Mouse (Mus musculus) intestine, embryonic 16.5 days (tissue): ENCODE measurements at regions not wholly inside any gene's neighbourhood (a gene's known extent, or its start where the extent isn't known, plus 50 kb on each side); places are given as distances from the start of the nearest gene placed in this dataset.

Source experiments
- ATAC-seq: fragments of 200-750 bp; cut with Nextera tagmentation; 2 replicates; pipeline ENCODE4 v1.8.0; 2017; ENCODE audit warnings: moderate TSS enrichment, moderate library complexity
- H3K27ac ChIP-seq: fragments of 300-500 bp; sonication (generic); 2 replicates; pipeline ENCODE4 v1.5.1; 2014; ENCODE audit warnings: mild to moderate bottlenecking, low read length
- H3K27me3 ChIP-seq: fragments of 300-500 bp; sonication (generic); replicated peaks from 2 replicates; pipeline ENCODE4 v1.6.1; 2014; ENCODE audit warnings: low read length, control low read depth, mixed read lengths; ENCODE audit not compliant: control insufficient read depth, insufficient read depth
- H3K36me3 ChIP-seq: fragments of 300-500 bp; sonication (generic); 2 replicates; pipeline ENCODE4 v1.6.1; 2014; ENCODE audit warnings: low read length, control low read depth; ENCODE audit not compliant: control insufficient read depth, insufficient read depth
- H3K4me1 ChIP-seq: fragments of 300-500 bp; sonication (generic); 2 replicates; pipeline ENCODE4 v1.6.1; 2014; ENCODE audit warnings: low read length, control low read depth, mixed read lengths; ENCODE audit not compliant: control insufficient read depth, insufficient read depth
- H3K4me2 ChIP-seq: fragments of 300-500 bp; sonication (generic); 2 replicates; pipeline ENCODE4 v1.6.1; 2014; ENCODE audit warnings: low read depth, low read length, control low read depth
- H3K4me3 ChIP-seq: fragments of 300-500 bp; sonication (generic); 2 replicates; pipeline ENCODE4 v1.5.1; 2014; ENCODE audit warnings: mild to moderate bottlenecking, low read length
- H3K9ac ChIP-seq: fragments of 300-500 bp; sonication (generic); 2 replicates; pipeline ENCODE4 v1.6.1; 2014; ENCODE audit warnings: low read depth, low read length
- H3K9me3 ChIP-seq: fragments of 300-500 bp; sonication (generic); 2 replicates; pipeline ENCODE4 v1.6.1; 2016; ENCODE audit warnings: low read length, control low read depth; ENCODE audit not compliant: control insufficient read depth
- whole genome bisulfite sequencing: fragments of 180-500 bp; shearing (Covaris S2); extraction: QIAGEN DNeasy Blood & Tissue Kit; methylation state at CpG from one replicate; pipeline ENCODE4 v1.1.7; 2014; 5-methylcytosine and 5-hydroxymethylcytosine counted together

DNA sequence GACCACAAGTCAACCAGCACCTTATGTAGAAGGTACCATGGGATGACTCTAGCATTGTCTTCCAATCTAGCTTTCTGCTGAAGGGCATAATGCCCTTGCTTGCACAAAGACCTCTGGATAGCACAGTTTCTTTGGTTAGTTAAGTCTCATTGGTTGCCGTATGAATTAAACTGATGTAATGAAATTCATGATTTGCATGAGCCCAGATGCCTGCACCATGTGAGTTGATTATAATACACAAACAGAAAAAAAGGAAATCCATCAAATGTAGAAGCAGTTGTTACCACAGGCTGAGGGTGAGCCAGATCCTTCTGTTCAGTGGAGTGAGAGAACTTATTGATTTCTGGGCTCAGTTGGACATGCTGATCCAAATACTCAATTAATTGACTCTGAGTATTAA is 115.8 kb upstream of the Foxa2 start:
- WGBS: 88% methylated on average over 1 of the region's 1 CpGs
- no peak overlapping the region for H3K27ac ChIP-seq
- H3K9ac ChIP-seq: no peak overlapping the region
- ATAC-seq: no peak
- no peak overlapping the region for H3K4me2 ChIP-seq
- H3K9me3 ChIP-seq: no peaks in the 10 kb centered on the region
- no peak overlapping the region for H3K4me3 ChIP-seq
- H3K4me1 ChIP-seq: no peaks in the 10 kb centered on the region
- no peaks in the 10 kb centered on the region for H3K27me3 ChIP-seq
- H3K36me3 ChIP-seq: no peaks in the 10 kb centered on the region

DNA sequence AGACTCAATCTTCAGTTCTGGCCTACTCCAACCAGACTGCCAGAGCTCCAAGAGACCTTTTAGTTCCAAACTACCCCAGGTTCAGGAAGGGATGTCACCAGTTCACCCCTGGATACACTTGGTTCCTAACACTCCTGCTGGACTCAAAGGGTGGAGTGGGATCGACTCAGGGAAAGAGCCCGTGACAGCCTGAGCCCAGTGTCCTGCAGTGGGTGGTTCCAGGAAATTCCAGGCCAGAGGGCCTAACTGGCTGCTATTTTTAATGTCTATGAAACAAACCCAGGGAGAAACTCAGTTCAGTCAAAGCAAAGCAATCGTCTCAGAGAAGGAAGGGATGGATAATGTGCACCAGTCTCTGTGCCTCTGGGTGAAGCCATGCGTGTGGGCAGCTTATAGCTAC is 124.3 kb upstream of the Foxa2 start:
- H3K36me3 ChIP-seq: no peaks in the 10 kb centered on the region
- H3K9ac ChIP-seq: no peak overlapping the region
- no peaks in the 10 kb centered on the region for H3K4me1 ChIP-seq
- WGBS: 74% methylated on average over 4 of the region's 4 CpGs
- H3K9me3 ChIP-seq: no peaks in the 10 kb centered on the region
- peak overlapping the region; percentile 14; the same call in 1 of the 2 replicates for H3K27ac ChIP-seq
- no peak for ATAC-seq
- no peaks in the 10 kb centered on the region for H3K27me3 ChIP-seq
- H3K4me2 ChIP-seq: no peak overlapping the region
- H3K4me3 ChIP-seq: no peak overlapping the region

DNA sequence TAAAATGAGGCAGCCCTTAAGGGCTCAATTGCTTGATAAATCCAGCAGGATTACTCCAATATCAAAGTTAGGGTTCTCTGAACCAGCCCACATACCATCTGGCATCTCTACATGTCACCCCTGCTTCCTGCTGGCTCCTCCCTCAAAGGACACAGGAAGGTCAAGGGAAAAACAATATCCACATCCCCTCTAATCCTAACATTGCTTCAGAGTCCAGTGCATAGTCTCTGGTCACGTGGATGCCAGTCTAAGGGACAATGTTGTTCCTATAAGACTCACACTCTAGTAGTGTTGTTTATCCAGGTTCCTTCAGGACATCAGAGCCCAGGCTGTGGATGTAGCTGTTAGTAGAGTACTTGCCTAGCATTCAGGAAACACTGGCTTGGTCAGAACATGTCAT is 124.9 kb upstream of the Foxa2 start:
- WGBS: 38% methylated on average over 1 of the region's 1 CpGs
- ATAC-seq: no peak
- H3K9me3 ChIP-seq: no peaks in the 10 kb centered on the region
- H3K4me1 ChIP-seq: no peaks in the 10 kb centered on the region
- no peaks in the 10 kb centered on the region for H3K36me3 ChIP-seq
- H3K27me3 ChIP-seq: no peaks in the 10 kb centered on the region
- peak overlapping the region; percentile 14; the same call in 1 of the 2 replicates for H3K27ac ChIP-seq
- H3K4me2 ChIP-seq: no peak overlapping the region
- no peak overlapping the region for H3K9ac ChIP-seq
- no peak overlapping the region for H3K4me3 ChIP-seq

DNA sequence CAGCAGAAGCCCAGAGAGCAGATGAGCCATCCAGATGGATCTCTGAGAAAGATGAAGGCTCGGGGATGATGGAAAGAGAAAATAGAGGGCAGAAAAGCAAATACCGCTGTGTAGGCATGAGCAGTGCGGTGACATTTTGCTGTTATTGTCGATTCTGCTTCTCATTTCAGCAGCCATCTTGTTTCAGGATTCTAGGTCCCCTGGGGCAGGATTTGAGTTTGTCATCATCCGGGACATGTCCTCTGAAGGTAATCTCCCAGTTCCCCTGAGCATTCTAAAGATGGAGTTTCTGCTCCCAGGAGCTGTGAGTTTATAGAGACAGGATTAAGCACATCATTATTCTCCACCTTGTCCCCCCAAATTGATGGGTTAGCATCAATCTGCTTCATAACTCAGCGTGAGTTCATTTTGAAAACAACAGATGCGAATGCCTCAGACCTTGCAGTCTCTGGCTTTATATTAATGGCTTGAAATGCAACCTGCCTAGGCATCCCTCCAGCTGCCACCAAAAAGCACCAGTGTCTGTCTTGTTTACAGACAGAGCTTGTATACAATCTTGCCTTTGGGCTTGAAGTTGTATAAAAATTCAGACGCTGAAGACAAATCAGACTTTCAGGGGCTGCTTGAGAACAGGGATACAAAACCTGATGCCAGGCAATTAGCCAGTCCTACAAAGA is 128.6 kb upstream of the Foxa2 start:
- Histone ChIP-seq H3K36me3 (no peaks in the 10 kb centered on the region), H3K9me3 (no peaks in the 10 kb centered on the region), H3K4me3 (no peak overlapping the region), H3K27me3 (no peaks in the 10 kb centered on the region), H3K4me2 (no peak overlapping the region), H3K27ac (no peak overlapping the region), H3K9ac (no peak overlapping the region), H3K4me1 (no peaks in the 10 kb centered on the region)
- ATAC-seq: no peak
- 75% methylated on average over 8 of the region's 8 CpGs for WGBS

DNA sequence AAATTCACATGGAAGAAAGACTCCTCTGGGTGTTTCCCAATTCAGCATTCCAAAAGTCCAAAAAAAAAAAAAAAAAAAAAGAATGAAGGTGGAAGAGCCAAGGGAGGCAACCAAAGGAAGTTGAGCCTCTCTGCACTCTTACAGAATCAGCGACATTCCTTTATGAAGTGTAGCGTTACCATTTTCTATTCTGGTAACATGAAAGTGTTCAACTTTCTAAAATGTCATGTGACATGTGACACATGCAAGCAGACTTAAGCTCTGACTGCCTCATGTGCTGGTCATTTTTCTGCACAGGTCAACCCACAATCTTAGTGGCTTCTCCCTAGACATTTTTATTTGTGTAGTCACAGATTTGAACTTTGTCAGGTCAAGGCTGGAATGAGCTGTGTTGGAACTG is 133.5 kb upstream of the Foxa2 start:
- no peak overlapping the region for H3K9ac ChIP-seq
- WGBS: 89% methylated on average over 2 of the region's 2 CpGs
- no peak overlapping the region for H3K4me3 ChIP-seq
- H3K4me1 ChIP-seq: no peaks in the 10 kb centered on the region
- no peaks in the 10 kb centered on the region for H3K36me3 ChIP-seq
- no peaks in the 10 kb centered on the region for H3K27me3 ChIP-seq
- H3K27ac ChIP-seq: no peak overlapping the region
- H3K4me2 ChIP-seq: no peak overlapping the region
- no peaks in the 10 kb centered on the region for H3K9me3 ChIP-seq
- ATAC-seq: no peak

DNA sequence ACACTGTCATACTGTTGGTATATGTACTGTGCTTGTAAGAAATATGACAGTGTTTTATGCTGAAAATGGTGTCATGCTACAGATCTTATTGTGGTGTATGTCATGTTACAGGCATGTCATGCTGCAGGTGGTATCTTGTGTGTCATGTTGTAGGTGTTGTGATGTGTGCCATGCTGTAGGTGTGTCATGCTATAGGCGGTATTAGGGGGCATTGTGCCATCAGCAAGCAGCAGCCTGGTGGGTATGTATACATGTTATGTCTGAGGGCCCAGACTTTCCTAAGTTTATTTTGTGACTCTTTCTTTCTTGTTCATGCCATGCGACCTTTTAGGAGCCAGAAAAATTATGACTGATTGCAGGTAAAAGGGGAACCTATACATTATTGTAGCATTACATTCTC is 134.7 kb upstream of the Foxa2 start:
- 94% methylated on average over 2 of the region's 2 CpGs for WGBS
- no peak for ATAC-seq
- H3K4me3 ChIP-seq: no peak overlapping the region

DNA sequence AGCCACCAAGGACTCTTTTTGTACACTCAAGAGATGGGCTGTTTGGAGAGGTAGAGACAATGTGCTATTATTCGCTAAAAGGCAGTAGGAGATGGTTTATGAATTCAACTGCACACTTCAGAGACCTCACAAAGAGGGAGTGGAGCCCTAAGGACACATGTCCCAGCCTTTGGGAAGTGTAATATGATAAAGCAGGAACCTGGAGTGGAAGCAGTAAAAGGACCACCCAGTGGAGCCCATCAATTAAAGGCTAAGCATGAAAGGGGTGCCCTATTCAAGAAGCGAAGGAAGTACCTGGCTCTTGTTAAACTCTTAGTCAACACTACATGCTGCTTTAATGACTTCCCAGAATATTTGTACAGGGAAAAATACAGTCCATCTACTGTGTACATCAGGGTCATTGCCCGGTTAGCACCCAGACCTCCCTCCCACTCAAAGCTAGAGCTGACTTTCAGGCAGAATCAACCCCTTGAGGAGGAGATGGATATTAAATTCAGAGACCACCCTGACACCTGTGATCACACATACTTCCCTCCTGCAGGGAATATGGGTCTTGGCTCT is 135.8 kb upstream of the Foxa2 start:
- H3K9me3 ChIP-seq: no peaks in the 10 kb centered on the region
- no peak overlapping the region for H3K27ac ChIP-seq
- no peaks in the 10 kb centered on the region for H3K4me1 ChIP-seq
- no peak overlapping the region for H3K9ac ChIP-seq
- H3K36me3 ChIP-seq: no peaks in the 10 kb centered on the region
- H3K4me3 ChIP-seq: no peak overlapping the region
- ATAC-seq: no peak
- no peaks in the 10 kb centered on the region for H3K27me3 ChIP-seq
- whole genome bisulfite sequencing: 62% methylated on average over 3 of the region's 3 CpGs
- no peak overlapping the region for H3K4me2 ChIP-seq

More for the DNA sequence above, 134.7 kb upstream of the Foxa2 start:
- no peaks in the 10 kb centered on the region for H3K9me3 ChIP-seq
- H3K36me3 ChIP-seq: no peaks in the 10 kb centered on the region
- H3K27ac ChIP-seq: no peak overlapping the region
- H3K4me1 ChIP-seq: no peaks in the 10 kb centered on the region
- no peaks in the 10 kb centered on the region for H3K27me3 ChIP-seq
- H3K9ac ChIP-seq: no peak overlapping the region
- no peak overlapping the region for H3K4me2 ChIP-seq

DNA sequence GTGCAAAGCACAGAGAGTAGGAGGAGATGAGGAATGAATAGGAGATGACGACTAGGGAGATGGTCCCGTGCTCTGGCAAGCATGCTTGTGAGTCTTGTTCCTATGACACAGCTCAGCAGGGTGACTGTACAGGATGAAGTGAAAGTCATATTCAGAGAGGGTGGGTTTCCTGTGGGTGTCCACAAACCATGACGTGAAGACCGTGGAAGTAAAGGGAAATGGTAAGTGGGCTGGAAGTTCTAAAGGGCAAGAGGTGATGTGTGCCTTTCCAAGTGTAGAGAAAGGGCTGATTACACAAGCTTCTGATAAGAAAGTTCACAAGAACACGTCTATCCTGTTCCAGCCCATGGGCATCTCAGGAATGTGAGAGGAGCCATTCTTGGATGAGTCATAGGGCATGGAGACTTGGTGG is 138.0 kb upstream of the Foxa2 start:
- H3K4me2 ChIP-seq: no peak overlapping the region
- WGBS: 58% methylated on average over 5 of the region's 5 CpGs
- H3K9me3 ChIP-seq: no peaks in the 10 kb centered on the region
- no peak overlapping the region for H3K27ac ChIP-seq
- no peak overlapping the region for H3K4me3 ChIP-seq
- H3K4me1 ChIP-seq: peaks cover 3% of the 10 kb centered on the region; the same call in 1 of the 2 replicates
- H3K36me3 ChIP-seq: no peaks in the 10 kb centered on the region
- no peaks in the 10 kb centered on the region for H3K27me3 ChIP-seq
- ATAC-seq: peak; percentile 55; the same call in 1 of the 2 replicates
- no peak overlapping the region for H3K9ac ChIP-seq

DNA sequence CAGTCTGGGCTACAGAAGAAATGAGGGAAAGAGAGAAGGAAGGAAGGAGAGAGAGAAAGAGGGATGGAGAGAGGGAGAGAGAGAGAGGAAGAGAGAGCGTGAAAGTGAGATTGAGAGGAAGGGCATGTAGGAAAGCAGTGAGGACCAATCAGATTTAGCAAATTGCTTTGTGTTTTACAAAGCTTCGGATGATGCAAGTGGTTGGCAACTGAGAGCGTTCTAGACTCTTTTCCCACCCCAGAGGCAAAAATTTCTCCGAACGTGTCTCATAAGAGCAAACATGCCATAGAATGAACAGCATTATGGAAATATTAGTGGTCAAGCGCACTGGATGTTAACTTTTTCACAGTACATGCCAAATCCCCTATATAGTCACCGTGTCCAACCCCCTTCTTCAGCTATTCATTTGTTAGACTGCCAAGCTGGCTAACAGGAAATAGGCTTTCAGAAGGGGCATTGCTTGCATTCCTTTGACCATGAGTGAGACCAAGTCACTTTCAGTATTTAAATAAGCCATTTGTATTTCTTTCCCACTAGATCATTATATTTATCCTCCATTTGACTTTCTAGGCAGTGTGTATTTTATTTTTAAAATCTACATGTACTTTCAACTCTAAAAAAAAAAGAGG is 139.7 kb upstream of the Foxa2 start:
- Histone ChIP-seq H3K27ac (no peak overlapping the region), H3K27me3 (no peaks in the 10 kb centered on the region), H3K4me1 (peaks cover 4% of the 10 kb centered on the region; the same call in 1 of the 2 replicates), H3K9me3 (no peaks in the 10 kb centered on the region), H3K36me3 (no peaks in the 10 kb centered on the region), H3K4me3 (no peak overlapping the region), H3K4me2 (no peak overlapping the region), H3K9ac (no peak overlapping the region)
- ATAC-seq: no peak
- 80% methylated on average over 7 of the region's 7 CpGs for WGBS
